Mouse (Mus musculus) limb, embryonic 11.5 days (tissue): ENCODE data around the gene Grin2b. TPM values are rescaled to one million over a fixed set of nuclear protein-coding genes. Genes with fewer than 3 reads are reported as not detected.

ENCODE experiments used
- ATAC-seq: fragments of 200-750 bp; cut with Nextera tagmentation; 2 replicates; pipeline ENCODE4 v1.8.0; 2017; ENCODE audit warnings: low read depth; ENCODE audit not compliant: insufficient number of reproducible peaks, low FRiP score, low TSS enrichment
- DNase-seq: peaks from one replicate; pipeline ENCODE4 v3.0.0-alpha.2; 2015; ENCODE audit warnings: low spot score
- H3K27ac ChIP-seq: fragments of 300-500 bp; sonication (generic); replicated peaks from 2 replicates; pipeline ENCODE4 v1.5.1; 2014; ENCODE audit warnings: low read depth, mild to moderate bottlenecking, low read length
- H3K27me3 ChIP-seq: fragments of 300-500 bp; sonication (generic); 2 replicates; pipeline ENCODE4 v1.6.1; 2014; ENCODE audit warnings: mild to moderate bottlenecking, low read length, mixed read lengths; ENCODE audit not compliant: control insufficient read depth, insufficient read depth
- H3K36me3 ChIP-seq: fragments of 300-500 bp; sonication (generic); 2 replicates; pipeline ENCODE4 v1.6.1; 2014; ENCODE audit warnings: mild to moderate bottlenecking, low read length, moderate library complexity, mixed read lengths; ENCODE audit not compliant: control insufficient read depth, insufficient read depth
- H3K4me1 ChIP-seq: fragments of 300-500 bp; sonication (generic); 2 replicates; pipeline ENCODE4 v1.6.1; 2014; ENCODE audit warnings: low read length, mixed read lengths; ENCODE audit not compliant: control insufficient read depth, insufficient read depth
- H3K4me2 ChIP-seq: fragments of 300-500 bp; sonication (generic); 2 replicates; pipeline ENCODE4 v1.6.1; 2014; ENCODE audit warnings: low read depth, mild to moderate bottlenecking, moderate library complexity; ENCODE audit not compliant: severe bottlenecking
- H3K4me3 ChIP-seq: fragments of 300-500 bp; sonication (generic); 2 replicates; pipeline ENCODE4 v1.5.1; 2014; ENCODE audit warnings: low read depth, low read length
- H3K9ac ChIP-seq: fragments of 300-500 bp; sonication (generic); 2 replicates; pipeline ENCODE4 v1.6.1; 2014; ENCODE audit warnings: mild to moderate bottlenecking, low read length
- H3K9me3 ChIP-seq: fragments of 300-500 bp; sonication (generic); 2 replicates; pipeline ENCODE4 v1.6.1; 2016; ENCODE audit warnings: low read length; ENCODE audit not compliant: control insufficient read depth
- WGBS: fragments of 180-500 bp; shearing (Covaris S2); extraction: QIAGEN DNeasy Blood & Tissue Kit; methylation state at CpG from one replicate; pipeline ENCODE4 v1.1.7; 2014; 5-methylcytosine and 5-hydroxymethylcytosine counted together
- polyA plus RNA-seq: library from polyadenylated mRNA; unstranded; fragments of >200 nt; fragmentation: Nextera tagmentation; extraction: Ambion mirVana; gene quantifications from 2 replicates; pipeline ENCODE4 v1.2.1, GENCODE M21; 2014

The Grin2b gene
- polyA plus RNA-seq, 1 experiment from 2014 or later, result 0.32 TPM

DNA sequence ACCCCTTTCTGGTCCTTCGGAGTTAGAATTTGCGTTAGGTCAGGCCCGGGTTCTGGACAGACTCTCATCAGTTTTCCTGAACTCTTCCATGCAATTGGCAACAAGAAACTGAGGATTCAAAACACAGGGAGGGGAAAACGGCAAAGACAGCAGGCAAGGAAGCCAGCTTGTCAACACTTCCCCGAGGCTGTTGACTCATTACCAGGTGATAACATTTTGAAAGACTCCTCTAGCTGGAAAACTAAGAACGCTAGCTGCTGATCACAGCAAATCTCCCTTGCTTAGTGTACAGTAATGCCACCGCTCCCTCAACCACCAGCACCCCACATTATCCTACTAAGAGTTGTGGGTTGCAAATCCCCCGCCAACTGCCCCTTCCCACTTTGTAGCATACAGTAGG lies 266.2 kb downstream of the Grin2b start:
- no peaks in the 10 kb centered on the region for H3K27me3 ChIP-seq
- no peak overlapping the region for H3K4me2 ChIP-seq
- no peak for DNase-seq
- H3K9me3 ChIP-seq, result no peaks in the 10 kb centered on the region
- H3K27ac ChIP-seq, result no peak overlapping the region
- no peaks in the 10 kb centered on the region for H3K36me3 ChIP-seq
- no peak for ATAC-seq
- 68% methylated on average over 8 of the region's 8 CpGs for WGBS
- no peak overlapping the region for H3K9ac ChIP-seq
- H3K4me1 ChIP-seq, result no peaks in the 10 kb centered on the region
- H3K4me3 ChIP-seq, result no peak overlapping the region

DNA sequence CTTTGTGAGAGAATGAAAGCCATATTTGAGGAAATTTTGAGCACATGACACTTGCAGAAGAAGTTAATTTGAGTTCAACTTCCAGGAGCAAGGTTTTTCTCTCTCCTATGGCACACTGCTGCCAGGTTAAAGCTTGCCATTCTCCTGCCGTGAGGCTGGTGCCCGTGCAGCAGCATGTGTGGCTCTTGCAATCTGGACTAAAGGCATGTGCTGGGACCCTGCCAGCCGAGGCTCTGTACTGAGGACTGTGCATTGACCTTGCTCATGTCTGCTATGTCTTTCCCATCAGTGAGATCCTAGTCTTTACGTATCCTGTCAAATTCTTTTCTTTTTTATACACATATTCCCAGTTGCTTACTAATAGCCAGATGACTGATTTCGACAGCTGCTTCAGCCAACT lies 268.9 kb downstream of the Grin2b start:
- WGBS, result 82% methylated on average over 5 of the region's 5 CpGs
- H3K27me3 ChIP-seq, result no peaks in the 10 kb centered on the region
- ATAC-seq, result no peak
- no peak overlapping the region for H3K4me2 ChIP-seq
- no peak overlapping the region for H3K9ac ChIP-seq
- H3K36me3 ChIP-seq, result no peaks in the 10 kb centered on the region
- no peaks in the 10 kb centered on the region for H3K4me1 ChIP-seq
- no peak overlapping the region for H3K27ac ChIP-seq
- DNase-seq, result no peak
- H3K9me3 ChIP-seq, result no peaks in the 10 kb centered on the region
- H3K4me3 ChIP-seq, result no peak overlapping the region

DNA sequence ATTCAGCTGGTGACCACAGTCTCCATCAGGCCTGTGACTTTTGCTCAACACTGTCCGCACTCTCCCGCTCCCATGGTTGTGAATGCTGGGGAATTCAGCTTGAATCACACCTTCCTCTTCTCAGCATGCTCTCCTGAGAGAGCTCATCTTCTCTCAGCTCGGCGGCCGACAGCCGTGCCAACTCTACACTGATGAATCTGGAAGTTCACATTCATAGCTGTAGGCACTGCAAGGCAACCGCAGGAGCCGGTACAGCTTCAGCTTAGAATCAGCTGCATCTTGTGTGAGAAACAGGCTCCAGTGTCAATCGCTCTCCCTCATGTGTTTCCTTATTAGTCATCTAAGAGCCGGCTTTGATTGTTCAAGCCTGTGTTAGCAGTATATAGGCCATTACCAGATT lies 272.9 kb downstream of the Grin2b start:
- no peaks in the 10 kb centered on the region for H3K9me3 ChIP-seq
- H3K27me3 ChIP-seq, result no peaks in the 10 kb centered on the region
- no peak overlapping the region for H3K4me2 ChIP-seq
- no peaks in the 10 kb centered on the region for H3K4me1 ChIP-seq
- 86% methylated on average over 10 of the region's 10 CpGs for WGBS
- H3K9ac ChIP-seq, result no peak overlapping the region
- H3K4me3 ChIP-seq, result no peak overlapping the region
- H3K27ac ChIP-seq, result no peak overlapping the region
- no peak for ATAC-seq
- DNase-seq, result no peak
- H3K36me3 ChIP-seq, result no peaks in the 10 kb centered on the region

DNA sequence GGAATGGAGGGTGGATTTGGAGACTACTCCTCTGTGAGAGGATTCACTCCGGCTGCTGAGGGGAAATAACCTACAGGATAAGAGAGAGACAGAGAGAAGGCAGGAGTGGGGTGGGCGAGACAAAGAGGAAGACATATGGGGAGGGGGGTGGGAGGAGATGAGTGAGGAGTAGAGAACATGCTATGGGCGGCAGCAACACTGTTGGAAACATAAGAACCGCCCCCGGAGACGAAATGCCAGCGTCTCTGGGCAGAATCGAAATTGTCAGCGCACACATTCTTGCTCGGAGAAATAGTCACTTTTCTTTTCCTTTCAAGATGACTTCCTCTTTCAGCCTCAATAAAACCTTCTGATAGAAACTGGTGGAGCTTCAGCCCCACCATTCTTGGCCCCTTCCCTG lies 274.1 kb downstream of the Grin2b start:
- Histone ChIP-seq H3K27ac (no peak overlapping the region), H3K9me3 (no peaks in the 10 kb centered on the region), H3K4me1 (no peaks in the 10 kb centered on the region), H3K9ac (no peak overlapping the region), H3K4me2 (no peak overlapping the region), H3K36me3 (no peaks in the 10 kb centered on the region), H3K27me3 (no peaks in the 10 kb centered on the region), H3K4me3 (no peak overlapping the region)
- ATAC-seq (no peak), DNase-seq (no peak)
- 90% methylated on average over 10 of the region's 10 CpGs for WGBS

DNA sequence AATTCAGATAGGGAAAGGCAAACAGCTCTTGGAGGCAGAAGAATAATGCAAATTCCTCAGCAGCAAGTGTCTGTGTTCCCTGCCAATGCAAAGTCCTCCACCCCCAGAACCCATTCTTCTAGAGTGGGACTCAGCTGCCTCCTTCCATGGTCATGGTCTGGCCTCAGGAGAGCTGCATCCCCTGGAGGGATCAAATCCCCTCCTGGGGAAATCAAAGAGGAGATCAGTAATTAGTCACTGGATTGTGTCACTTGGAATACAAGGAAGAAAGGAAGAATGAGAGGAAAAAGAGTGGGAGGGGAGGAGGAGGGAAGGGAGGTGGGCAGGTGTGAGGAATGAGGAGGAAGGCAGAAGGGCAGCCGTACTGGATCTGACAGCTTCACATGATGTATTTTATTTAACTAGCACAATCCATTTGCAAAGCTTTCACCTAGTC lies 278.5 kb downstream of the Grin2b start:
- no peak for ATAC-seq
- no peaks in the 10 kb centered on the region for H3K36me3 ChIP-seq
- no peak for DNase-seq
- no peak overlapping the region for H3K9ac ChIP-seq
- no peaks in the 10 kb centered on the region for H3K4me1 ChIP-seq
- no peak overlapping the region for H3K4me3 ChIP-seq
- no peak overlapping the region for H3K27ac ChIP-seq
- 57% methylated on average over 1 of the region's 1 CpGs for WGBS
- H3K4me2 ChIP-seq, result no peak overlapping the region
- no peaks in the 10 kb centered on the region for H3K27me3 ChIP-seq
- no peaks in the 10 kb centered on the region for H3K9me3 ChIP-seq

DNA sequence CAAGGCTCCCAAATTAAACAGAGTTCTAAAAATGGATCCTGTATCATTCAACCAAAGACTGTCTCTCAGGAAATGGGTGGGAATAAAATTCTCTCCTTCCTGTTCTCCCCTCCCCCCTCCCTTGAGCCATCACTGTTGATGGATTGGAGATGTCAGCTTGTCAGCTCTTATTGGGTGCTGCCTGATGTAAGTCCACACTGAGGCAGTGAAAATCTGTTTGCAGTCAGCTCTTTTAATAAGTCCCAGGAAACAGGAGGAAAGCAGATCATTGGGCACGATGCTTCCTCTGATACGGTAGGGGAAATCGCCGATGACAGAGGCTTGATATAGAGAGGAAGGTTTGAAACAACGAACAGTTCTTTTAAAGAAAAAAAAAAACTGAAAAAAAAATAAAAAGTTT lies 290.7 kb downstream of the Grin2b start:
- Histone ChIP-seq H3K27ac (no peak overlapping the region), H3K4me2 (no peak overlapping the region), H3K9me3 (no peaks in the 10 kb centered on the region), H3K9ac (no peak overlapping the region), H3K36me3 (no peaks in the 10 kb centered on the region), H3K27me3 (no peaks in the 10 kb centered on the region), H3K4me1 (no peaks in the 10 kb centered on the region), H3K4me3 (no peak overlapping the region)
- 16% methylated on average over 5 of the region's 5 CpGs for WGBS
- ATAC-seq (no peak), DNase-seq (no peak)

DNA sequence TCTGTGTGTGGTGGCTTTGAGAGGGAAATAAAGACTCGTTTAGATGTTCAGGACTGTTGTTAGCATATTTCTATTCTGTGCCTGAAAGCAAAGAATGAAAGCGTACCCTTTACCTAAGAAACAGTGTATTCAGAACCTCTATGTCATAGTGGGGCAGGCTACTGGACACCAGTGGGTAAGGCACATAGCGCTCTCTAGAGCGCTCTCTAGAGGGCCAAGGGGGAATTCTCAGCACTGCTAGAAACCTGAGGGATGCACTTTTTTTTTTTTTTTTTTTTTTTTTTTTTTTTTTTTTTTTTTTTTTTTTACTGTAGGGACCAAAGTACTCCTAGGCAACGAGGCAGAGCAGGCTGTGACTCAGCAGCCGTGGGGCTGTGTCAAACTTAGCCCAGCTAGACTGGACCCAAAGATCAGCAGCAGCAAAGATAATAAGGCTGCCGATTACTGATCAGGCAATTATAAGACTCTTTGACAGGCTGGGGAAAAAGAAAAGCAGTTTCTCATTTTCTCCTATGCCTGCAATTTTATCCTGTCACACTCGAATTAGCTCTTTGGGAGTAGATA lies 297.1 kb downstream of the Grin2b start:
- H3K27me3 ChIP-seq, result no peaks in the 10 kb centered on the region
- no peaks in the 10 kb centered on the region for H3K9me3 ChIP-seq
- no peak overlapping the region for H3K4me2 ChIP-seq
- no peak overlapping the region for H3K4me3 ChIP-seq
- no peak overlapping the region for H3K27ac ChIP-seq
- H3K9ac ChIP-seq, result no peak overlapping the region
- DNase-seq, result no peak
- H3K4me1 ChIP-seq, result no peaks in the 10 kb centered on the region
- H3K36me3 ChIP-seq, result no peaks in the 10 kb centered on the region
- 70% methylated on average over 8 of the region's 8 CpGs for WGBS
- no peak for ATAC-seq

DNA sequence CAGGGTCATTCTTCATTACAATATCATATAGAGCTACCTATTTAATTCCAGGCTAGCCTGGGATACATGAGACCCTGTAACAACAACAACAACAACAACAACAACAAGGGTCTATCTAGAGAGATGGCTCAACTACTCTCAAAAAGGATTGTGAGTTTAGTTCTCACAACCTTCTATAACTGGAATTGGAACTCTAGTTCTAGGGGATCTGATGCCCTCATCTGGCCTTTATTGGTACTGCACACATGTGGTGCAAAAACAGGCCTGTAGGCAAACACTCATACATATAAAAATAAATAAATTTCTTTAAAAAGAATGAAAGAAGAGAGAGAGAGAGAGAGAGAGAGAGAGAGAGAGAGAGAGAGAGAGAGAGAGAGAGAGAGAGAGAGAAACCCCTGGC lies 298.7 kb downstream of the Grin2b start:
- H3K4me2 ChIP-seq, result no peak overlapping the region
- H3K9ac ChIP-seq, result no peak overlapping the region
- no peaks in the 10 kb centered on the region for H3K36me3 ChIP-seq
- no peak overlapping the region for H3K4me3 ChIP-seq
- H3K27me3 ChIP-seq, result no peaks in the 10 kb centered on the region
- no peaks in the 10 kb centered on the region for H3K4me1 ChIP-seq
- DNase-seq (no peak), ATAC-seq (no peak)
- H3K27ac ChIP-seq, result no peak overlapping the region
- H3K9me3 ChIP-seq, result no peaks in the 10 kb centered on the region

DNA sequence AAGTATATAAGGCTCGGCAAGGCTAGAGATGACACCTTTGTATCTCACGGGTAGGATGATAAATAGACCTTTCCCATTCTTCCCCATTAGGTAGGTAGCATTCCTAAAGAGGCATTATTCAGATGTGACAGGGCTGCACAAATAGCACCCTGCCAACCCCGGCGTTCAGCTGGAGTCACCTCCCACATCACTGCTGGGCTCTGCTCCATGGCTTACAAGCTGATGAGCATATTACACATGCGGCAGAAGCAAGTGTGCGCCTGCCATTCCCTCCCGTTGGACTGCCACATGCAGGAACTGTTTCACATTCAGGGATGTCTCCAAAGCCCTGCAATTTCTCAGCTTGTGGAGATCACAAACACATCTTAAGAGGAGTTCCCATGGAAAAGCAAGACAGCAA lies 307.5 kb downstream of the Grin2b start:
- Histone ChIP-seq H3K27me3 (no peaks in the 10 kb centered on the region), H3K4me3 (no peak overlapping the region), H3K4me2 (no peak overlapping the region), H3K27ac (no peak overlapping the region), H3K36me3 (no peaks in the 10 kb centered on the region), H3K9me3 (no peaks in the 10 kb centered on the region), H3K9ac (no peak overlapping the region), H3K4me1 (no peaks in the 10 kb centered on the region)
- ATAC-seq (no peak), DNase-seq (no peak)
- WGBS, result 83% methylated on average over 7 of the region's 7 CpGs
